Mouse (Mus musculus): ENCODE data around the gene Immp2l.

DNA sequence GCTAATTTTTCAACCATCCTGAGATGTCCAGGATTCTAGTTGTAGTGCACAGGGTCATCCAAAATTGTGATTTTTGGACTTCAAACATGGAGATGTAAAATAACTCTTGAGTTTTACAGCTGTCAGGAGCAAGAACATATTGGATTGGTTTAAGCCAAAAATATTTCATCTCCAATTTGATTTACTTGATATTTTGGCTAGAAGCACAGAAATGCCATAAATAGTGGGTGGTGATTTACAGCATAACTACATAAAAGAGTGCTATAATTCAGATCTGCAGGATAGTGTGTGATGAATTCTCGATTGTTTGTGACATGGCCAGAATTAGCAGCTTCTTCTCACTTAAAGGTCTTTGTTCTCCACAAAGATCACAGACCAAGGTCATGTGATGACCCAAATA lies 884.1 kb downstream of the Immp2l start:
- TF ChIP-seq POLR2A (IDR thresholded peaks at IDR 0.05; ENCODE audit: low read depth, low read length): no peak
- TF ChIP-seq CTCF (IDR thresholded peaks at IDR 0.05; ENCODE audit: extremely low read depth, insufficient read length, insufficient replicate concordance, low read depth, low read length): no peak

Data from small intestine, adult 2 months (tissue).